Mouse (Mus musculus) liver, embryonic 14.5 days (tissue): Measurements from ENCODE around the gene Arhgap9. TPM values are rescaled to one million over a fixed set of nuclear protein-coding genes. Genes with fewer than 3 reads are reported as not detected.

Experiments
- ATAC-seq: fragments of 200-750 bp; cut with Nextera tagmentation; 2 replicates; pipeline ENCODE4 v1.8.0; 2017; ENCODE audit warnings: moderate number of reproducible peaks, mild to moderate bottlenecking, moderate library complexity; ENCODE audit not compliant: insufficient read depth
- DNase-seq, 3 experiments: peaks; one replicate each; pipeline ENCODE4 v3.0.0-alpha.2; 2012 to 2013; ENCODE audit warnings: low read depth in 3 of 3, low spot score in 3 of 3
- H3K27ac ChIP-seq: fragments of 300-500 bp; sonication (generic); 2 replicates; pipeline ENCODE4 v1.5.1; 2014; ENCODE audit warnings: moderate library complexity, mild to moderate bottlenecking, control low read depth, inconsistent platforms
- H3K27me3 ChIP-seq: fragments of 300-500 bp; sonication (generic); 2 replicates; pipeline ENCODE4 v1.6.1; 2014; ENCODE audit warnings: mild to moderate bottlenecking, low read length, moderate library complexity; ENCODE audit not compliant: control insufficient read depth, insufficient read depth
- H3K36me3 ChIP-seq: fragments of 300-500 bp; sonication (generic); replicated peaks from 2 replicates; pipeline ENCODE4 v1.6.1; 2014; ENCODE audit warnings: low read depth; ENCODE audit not compliant: control insufficient read depth, insufficient read depth
- H3K4me1 ChIP-seq, 2 experiments: fragments of 200-500 bp in 1 of 2; fragments of 300-500 bp in 1 of 2; sonication (generic) in 1 of 2; replicated peaks; 2 replicates each; pipeline ENCODE4 v1.6.1; 2012 to 2014; ENCODE audit warnings: antibody characterized with exemption in 1 of 2, inconsistent platforms in 1 of 2, low read length in 1 of 2; ENCODE audit not compliant: control insufficient read depth in 2 of 2, insufficient read depth in 2 of 2
- H3K4me2 ChIP-seq: fragments of 300-500 bp; sonication (generic); 2 replicates; pipeline ENCODE4 v1.6.1; 2014; ENCODE audit warnings: low read depth, mild to moderate bottlenecking, control low read depth, moderate library complexity
- H3K4me3 ChIP-seq, 2 experiments: fragments of 200-500 bp in 1 of 2; fragments of 300-500 bp in 1 of 2; sonication (generic) in 1 of 2; 2 replicates each; pipeline ENCODE4 v1.5.1; 2012 to 2014; ENCODE audit warnings: low read depth in 2 of 2, low read length in 2 of 2, mild to moderate bottlenecking in 2 of 2, control low read depth in 1 of 2, inconsistent platforms in 1 of 2, moderate library complexity in 1 of 2; ENCODE audit not compliant: insufficient read depth in 1 of 2
- H3K9ac ChIP-seq: fragments of 300-500 bp; sonication (generic); replicated peaks from 2 replicates; pipeline ENCODE4 v1.6.1; 2014; ENCODE audit warnings: mild to moderate bottlenecking, control low read depth, moderate library complexity
- H3K9me3 ChIP-seq: fragments of 300-500 bp; sonication (generic); 2 replicates; pipeline ENCODE4 v1.6.1; 2016; ENCODE audit warnings: low read length, mixed read lengths; ENCODE audit not compliant: control insufficient read depth
- CTCF ChIP-seq: IDR thresholded peaks from 2 replicates; pipeline ENCODE4 v1.5.1; 2016; ENCODE audit warnings: antibody characterized with exemption, low read depth, control low read depth
- EP300 ChIP-seq: IDR thresholded peaks from 2 replicates; pipeline ENCODE4 v1.6.1; 2016; ENCODE audit warnings: antibody characterized with exemption, low read depth
- WGBS: fragments of 180-500 bp; shearing (Covaris S2); extraction: QIAGEN DNeasy Blood & Tissue Kit; methylation state at CpG from one replicate; pipeline ENCODE4 v1.1.7; 2014; ENCODE audit not compliant: insufficient replicate concordance; 5-methylcytosine and 5-hydroxymethylcytosine counted together
- polyA plus RNA-seq, 2 experiments: library from polyadenylated mRNA; depleted of rRNA in 1 of 2; stranded (reverse) in 1 of 2; unstranded in 1 of 2; fragments of >200 nt; fragmentation: Nextera tagmentation in 1 of 2; extraction: Ambion mirVana in 1 of 2; gene quantifications; 2 replicates each; pipeline versions ENCODE4 v1.2.1 to v1.2.3; 2012 to 2014

Arhgap9 gene
- polyA plus RNA-seq, 2 experiments, result 8.8 to 12.4 TPM

- H3K4me2 ChIP-seq, result no peak overlapping the region
- DNase-seq (no peak), ATAC-seq (no peak)
- no peak overlapping the region for H3K27ac ChIP-seq
- H3K9me3 ChIP-seq, result no peaks in the 10 kb centered on the region
- H3K36me3 ChIP-seq, result no peaks in the 10 kb centered on the region
- H3K4me3 ChIP-seq, result no peak overlapping the region
- 53% methylated on average over 2 of the region's 2 CpGs for WGBS
- H3K27me3 ChIP-seq, result no peaks in the 10 kb centered on the region
- peaks cover 0 to 12% of the 10 kb centered on the region in 2 experiments; a peak in 2 of 4 replicates for H3K4me1 ChIP-seq
- TF ChIP-seq CTCF (no peak), EP300 (no peak)
- no peak overlapping the region for H3K9ac ChIP-seq
These were observed 49.3 kb downstream of the Arhgap9 start for GRCm38 (mm10) chr10:127371023-127371422.

GRCm38 (mm10) chr10:127377700-127378099, 55.9 kb downstream of the Arhgap9 start:
- 24% methylated on average over 3 of the region's 3 CpGs for WGBS
- Histone ChIP-seq H3K27me3 (no peaks in the 10 kb centered on the region), H3K4me2 (no peak overlapping the region), H3K36me3 (no peaks in the 10 kb centered on the region), H3K9me3 (no peaks in the 10 kb centered on the region), H3K4me1 (peaks cover 3 to 9% of the 10 kb centered on the region in 2 experiments; a peak in 3 of 4 replicates), H3K4me3 (no peak overlapping the region), H3K27ac (no peak overlapping the region), H3K9ac (no peak overlapping the region)
- TF ChIP-seq CTCF (no peak), EP300 (no peak)
- DNase-seq (no peak), ATAC-seq (no peak)

Other genes starting within 250 kb of the Arhgap9 start
- gene Agap2, start 246.7 kb upstream of the Arhgap9 start, polyA plus RNA-seq (2012; rRNA removed), result 3.0 and 3.7 TPM in 2 replicates
- gene Agap2, start 246.7 kb upstream of the Arhgap9 start, polyA plus RNA-seq (2014; fragmentation: Nextera tagmentation; extraction: Ambion mirVana), result 0.57 and 0.59 TPM in 2 replicates
- gene Os9, start 200.8 kb upstream of the Arhgap9 start, polyA plus RNA-seq (2012; rRNA removed), result 20.9 and 25.0 TPM in 2 replicates
- 22.9 and 29.9 TPM in 2 replicates for gene Os9, start 200.8 kb upstream of the Arhgap9 start, polyA plus RNA-seq (2014; fragmentation: Nextera tagmentation; extraction: Ambion mirVana)
- gene B4galnt1, start 156.7 kb upstream of the Arhgap9 start, polyA plus RNA-seq (2012; rRNA removed), result 9.9 and 10.4 TPM in 2 replicates
- gene B4galnt1, start 156.7 kb upstream of the Arhgap9 start, polyA plus RNA-seq (2014; fragmentation: Nextera tagmentation; extraction: Ambion mirVana), result 14.6 and 17.1 TPM in 2 replicates
- 1.5 and 1.7 TPM in 2 replicates for gene Slc26a10, start 141.3 kb upstream of the Arhgap9 start, polyA plus RNA-seq (2012; rRNA removed)
- gene Slc26a10, start 141.3 kb upstream of the Arhgap9 start, polyA plus RNA-seq (2014; fragmentation: Nextera tagmentation; extraction: Ambion mirVana), result 0.75 and 1.3 TPM in 2 replicates
- 6.9 and 7.7 TPM in 2 replicates for gene Arhgef25, start 131.9 kb upstream of the Arhgap9 start, polyA plus RNA-seq (2012; rRNA removed)
- 3.4 and 4.8 TPM in 2 replicates for gene Arhgef25, start 131.9 kb upstream of the Arhgap9 start, polyA plus RNA-seq (2014; fragmentation: Nextera tagmentation; extraction: Ambion mirVana)
- gene Dtx3, start 126.2 kb upstream of the Arhgap9 start, polyA plus RNA-seq (2012; rRNA removed), result 35.9 and 38.6 TPM in 2 replicates
- 11.2 and 15.0 TPM in 2 replicates for gene Dtx3, start 126.2 kb upstream of the Arhgap9 start, polyA plus RNA-seq (2014; fragmentation: Nextera tagmentation; extraction: Ambion mirVana)
- gene Pip4k2c, start 110.4 kb upstream of the Arhgap9 start, polyA plus RNA-seq (2012; rRNA removed), result 28.2 and 31.2 TPM in 2 replicates
- 25.7 and 31.1 TPM in 2 replicates for gene Pip4k2c, start 110.4 kb upstream of the Arhgap9 start, polyA plus RNA-seq (2014; fragmentation: Nextera tagmentation; extraction: Ambion mirVana)
- 0.11 and 0.19 TPM in 2 replicates for gene Kif5a, start 58.6 kb upstream of the Arhgap9 start, polyA plus RNA-seq (2012; rRNA removed)
- gene Kif5a, start 58.6 kb upstream of the Arhgap9 start, polyA plus RNA-seq (2014; fragmentation: Nextera tagmentation; extraction: Ambion mirVana), result 0.01 and 0.03 TPM in 2 replicates
- gene Dctn2, start 55.6 kb upstream of the Arhgap9 start, polyA plus RNA-seq (2012; rRNA removed), result 53.8 and 58.7 TPM in 2 replicates
- gene Dctn2, start 55.6 kb upstream of the Arhgap9 start, polyA plus RNA-seq (2014; fragmentation: Nextera tagmentation; extraction: Ambion mirVana), result 59.2 and 64.7 TPM in 2 replicates
- 9.7 and 11.0 TPM in 2 replicates for gene Mbd6, start 32.9 kb upstream of the Arhgap9 start, polyA plus RNA-seq (2012; rRNA removed)
- 5.6 and 6.2 TPM in 2 replicates for gene Mbd6, start 32.9 kb upstream of the Arhgap9 start, polyA plus RNA-seq (2014; fragmentation: Nextera tagmentation; extraction: Ambion mirVana)
- gene Mars, start 10.2 kb upstream of the Arhgap9 start, polyA plus RNA-seq (2012; rRNA removed), result 53.6 and 63.4 TPM in 2 replicates
- gene Mars, start 10.2 kb upstream of the Arhgap9 start, polyA plus RNA-seq (2014; fragmentation: Nextera tagmentation; extraction: Ambion mirVana), result 101 and 115 TPM in 2 replicates
- 1.1 and 1.4 TPM in 2 replicates for gene Gli1, start 20.0 kb downstream of the Arhgap9 start, polyA plus RNA-seq (2012; rRNA removed)
- gene Gli1, start 20.0 kb downstream of the Arhgap9 start, polyA plus RNA-seq (2014; fragmentation: Nextera tagmentation; extraction: Ambion mirVana), result 0.15 and 0.27 TPM in 2 replicates
- 0.59 and 0.61 TPM in 2 replicates for gene Inhbe, start 32.4 kb downstream of the Arhgap9 start, polyA plus RNA-seq (2012; rRNA removed)
- 0.28 and 0.38 TPM in 2 replicates for gene Inhbe, start 32.4 kb downstream of the Arhgap9 start, polyA plus RNA-seq (2014; fragmentation: Nextera tagmentation; extraction: Ambion mirVana)
- 1.5 and 2.0 TPM in 2 replicates for gene Inhbc, start 48.5 kb downstream of the Arhgap9 start, polyA plus RNA-seq (2012; rRNA removed)
- 2.1 and 2.4 TPM in 2 replicates for gene Inhbc, start 48.5 kb downstream of the Arhgap9 start, polyA plus RNA-seq (2014; fragmentation: Nextera tagmentation; extraction: Ambion mirVana)
- gene R3hdm2, start 58.4 kb downstream of the Arhgap9 start, polyA plus RNA-seq (2012; rRNA removed), result 10.9 and 16.2 TPM in 2 replicates
- gene R3hdm2, start 58.4 kb downstream of the Arhgap9 start, polyA plus RNA-seq (2014; fragmentation: Nextera tagmentation; extraction: Ambion mirVana), result 9.0 and 14.0 TPM in 2 replicates
- 0.16 and 0.37 TPM in 2 replicates for gene Stac3, start 179.7 kb downstream of the Arhgap9 start, polyA plus RNA-seq (2012; rRNA removed)
- not detected in 2 replicates for gene Stac3, start 179.7 kb downstream of the Arhgap9 start, polyA plus RNA-seq (2014; fragmentation: Nextera tagmentation; extraction: Ambion mirVana)
- gene Ndufa4l2, start 193.0 kb downstream of the Arhgap9 start, polyA plus RNA-seq (2012; rRNA removed), result 2.1 and 3.6 TPM in 2 replicates
- 2.0 and 5.8 TPM in 2 replicates for gene Ndufa4l2, start 193.0 kb downstream of the Arhgap9 start, polyA plus RNA-seq (2014; fragmentation: Nextera tagmentation; extraction: Ambion mirVana)
- 81.0 and 88.6 TPM in 2 replicates for gene Shmt2, start 200.5 kb downstream of the Arhgap9 start, polyA plus RNA-seq (2012; rRNA removed)
- 82.7 and 88.2 TPM in 2 replicates for gene Shmt2, start 200.5 kb downstream of the Arhgap9 start, polyA plus RNA-seq (2014; fragmentation: Nextera tagmentation; extraction: Ambion mirVana)
- not detected in 2 replicates for gene Nxph4, start 212.6 kb downstream of the Arhgap9 start, polyA plus RNA-seq (2012; rRNA removed)
- gene Nxph4, start 212.6 kb downstream of the Arhgap9 start, polyA plus RNA-seq (2014; fragmentation: Nextera tagmentation; extraction: Ambion mirVana), result 0.13 TPM in 1 of 2 replicates, not detected in the other